Mouse (Mus musculus) limb, embryonic 12.5 days (tissue): ENCODE measurements around the gene Vmn1r101. TPM values are rescaled to one million over a fixed set of nuclear protein-coding genes. Genes with fewer than 3 reads are reported as not detected.
"Not testable (repeated sequence)": the region's sequence is repeated elsewhere in the genome, so short reads cannot be mapped to it uniquely, and the experiment has no call there.

Experiments used
- ATAC-seq: fragments of 200-750 bp; cut with Nextera tagmentation; 2 replicates; pipeline ENCODE4 v1.8.0; 2017; ENCODE audit warnings: low read depth, moderate TSS enrichment; ENCODE audit not compliant: insufficient number of reproducible peaks, insufficient read depth, low FRiP score, low TSS enrichment
- H3K27ac ChIP-seq: fragments of 300-500 bp; sonication (generic); 2 replicates; pipeline ENCODE4 v1.5.1; 2016; ENCODE audit warnings: mild to moderate bottlenecking, moderate library complexity
- H3K27me3 ChIP-seq: fragments of 300-500 bp; sonication (generic); 2 replicates; pipeline ENCODE4 v1.6.1; 2016; ENCODE audit warnings: mild to moderate bottlenecking, moderate library complexity
- H3K36me3 ChIP-seq: fragments of 300-500 bp; sonication (generic); 2 replicates; pipeline ENCODE4 v1.6.1; 2016; ENCODE audit warnings: mild to moderate bottlenecking, moderate library complexity
- H3K4me1 ChIP-seq: fragments of 300-500 bp; sonication (generic); replicated peaks from 2 replicates; pipeline ENCODE4 v1.6.1; 2016
- H3K4me2 ChIP-seq: fragments of 300-500 bp; sonication (generic); 2 replicates; pipeline ENCODE4 v1.6.1; 2016; ENCODE audit warnings: mild to moderate bottlenecking, moderate library complexity
- H3K4me3 ChIP-seq: fragments of 300-500 bp; sonication (generic); replicated peaks from 2 replicates; pipeline ENCODE4 v1.5.1; 2016; ENCODE audit warnings: mild to moderate bottlenecking
- H3K9ac ChIP-seq: fragments of 300-500 bp; sonication (generic); replicated peaks from 2 replicates; pipeline ENCODE4 v1.6.1; 2016; ENCODE audit warnings: mild to moderate bottlenecking, moderate library complexity
- H3K9me3 ChIP-seq: fragments of 300-500 bp; sonication (generic); 2 replicates; pipeline ENCODE4 v1.6.1; 2016; ENCODE audit warnings: mild to moderate bottlenecking, moderate library complexity
- WGBS: fragments of 180-500 bp; shearing (Covaris S2); methylation state at CpG from one replicate; pipeline ENCODE4 v1.1.7; 2016; 5-methylcytosine and 5-hydroxymethylcytosine counted together
- polyA plus RNA-seq: library from polyadenylated mRNA; unstranded; fragments of >200 nt; fragmentation: Nextera tagmentation; extraction: Ambion mirVana; gene quantifications from 2 replicates; pipeline ENCODE4 v1.2.1, GENCODE M21; 2016

The Vmn1r101 gene
- not detected in 2 replicates for polyA plus RNA-seq

DNA sequence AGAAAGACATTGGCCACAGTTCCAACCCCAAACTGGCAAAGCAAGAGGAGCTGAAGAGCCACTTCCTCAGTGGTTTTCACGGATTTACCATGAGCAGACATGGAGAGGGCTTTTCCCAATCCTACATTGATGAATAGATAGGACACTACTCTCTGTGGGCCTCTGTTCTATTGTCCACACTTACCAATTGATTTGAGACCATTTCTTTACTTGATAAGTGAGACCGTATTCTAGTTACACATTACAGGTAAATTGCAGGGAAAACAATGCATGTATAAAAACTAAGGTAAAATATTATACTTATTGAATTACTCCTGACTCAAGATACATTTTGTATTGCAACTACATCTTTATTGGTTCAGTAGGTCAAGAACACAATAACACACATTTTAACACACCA lies at the start of gene Vmn1r101:
Vmn1r101 (minus strand) TSS at position 101 of the 400 bp plus-strand sequence.
- H3K4me2 ChIP-seq, H3K4me1 ChIP-seq, H3K4me3 ChIP-seq, H3K9ac ChIP-seq, H3K9me3 ChIP-seq, H3K27me3 ChIP-seq, H3K36me3 ChIP-seq, H3K27ac ChIP-seq, ATAC-seq: not testable (repeated sequence)
- WGBS: no CpG with 5 or more reads among the region's 2 CpGs

DNA sequence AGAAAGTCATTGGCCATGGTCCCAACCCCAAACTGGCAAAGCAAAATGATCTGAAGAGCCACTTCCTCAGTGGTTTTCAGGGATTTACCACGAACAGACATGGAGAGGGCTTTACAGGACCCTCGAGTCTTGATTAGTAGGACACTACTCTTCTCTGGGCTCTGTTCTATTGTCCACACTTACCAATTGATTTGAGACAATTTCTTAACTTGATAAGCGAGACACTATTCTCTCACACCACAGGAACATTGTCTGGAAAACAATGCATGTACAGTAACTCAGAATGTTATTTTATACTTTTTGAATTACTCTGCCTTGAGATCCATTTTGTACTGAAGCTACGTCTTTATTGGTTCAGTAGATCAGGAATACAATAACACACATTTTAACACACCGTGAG lies 32.4 kb upstream of the Vmn1r101 start, which contains the start of gene Gm10670:
Gm10670 (minus strand) TSS at position 101 of the 400 bp plus-strand sequence.
- not testable (repeated sequence) for H3K27ac ChIP-seq, H3K36me3 ChIP-seq, ATAC-seq, H3K4me3 ChIP-seq, H3K9me3 ChIP-seq, H3K4me2 ChIP-seq, H3K27me3 ChIP-seq, H3K9ac ChIP-seq, H3K4me1 ChIP-seq
- no CpG with 5 or more reads among the region's 5 CpGs for WGBS

DNA sequence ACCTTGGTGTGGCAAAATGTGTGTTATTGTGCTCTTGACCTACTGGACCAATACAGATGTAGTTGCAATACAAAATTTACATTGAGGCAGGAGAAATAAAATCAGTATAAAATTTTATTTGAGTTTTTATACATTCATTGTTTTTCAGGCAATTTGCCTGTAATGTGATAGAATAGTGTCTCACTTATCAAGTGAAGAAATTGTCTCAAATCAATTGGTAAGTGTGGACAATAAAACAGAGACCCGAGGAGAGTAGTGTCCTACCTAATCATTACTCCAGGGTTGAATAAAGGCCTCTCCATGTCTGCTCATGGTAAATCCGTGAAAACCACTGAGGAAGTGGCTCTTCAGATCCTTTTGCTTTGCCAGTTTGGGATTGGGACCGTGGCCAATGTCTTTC lies 24.8 kb downstream of the Vmn1r101 start, which contains the start of gene Vmn1r100:
Vmn1r100 (plus strand) TSS at position 301 of the 400 bp plus-strand sequence.
- not testable (repeated sequence) for H3K9ac ChIP-seq
- no CpG with 5 or more reads among the region's 3 CpGs for WGBS

More for the DNA sequence above, 24.8 kb downstream of the Vmn1r101 start, which contains the start of gene Vmn1r100:
- H3K27me3 ChIP-seq, ATAC-seq, H3K27ac ChIP-seq, H3K4me3 ChIP-seq, H3K9me3 ChIP-seq, H3K4me1 ChIP-seq, H3K36me3 ChIP-seq, H3K4me2 ChIP-seq: not testable (repeated sequence)

Other genes with a start within 250 kb of the Vmn1r101 start
- not detected in 2 replicates for gene Vmn1r95, start 248.9 kb downstream of the Vmn1r101 start, polyA plus RNA-seq
- not detected in 2 replicates for gene Gm6164, start 237.0 kb downstream of the Vmn1r101 start, polyA plus RNA-seq
- not detected in 2 replicates for gene Gm4498, start 208.8 kb downstream of the Vmn1r101 start, polyA plus RNA-seq
- gene Gm5890, start 179.8 kb downstream of the Vmn1r101 start, polyA plus RNA-seq: not detected in 2 replicates
- not detected in 2 replicates for gene Gm4133, start 108.5 kb downstream of the Vmn1r101 start, polyA plus RNA-seq
- not detected in 2 replicates for gene Gm5728, start 67.2 kb downstream of the Vmn1r101 start, polyA plus RNA-seq
- not detected in 2 replicates for gene Vmn1r100, start 24.7 kb downstream of the Vmn1r101 start, polyA plus RNA-seq
- not detected in 2 replicates for gene Gm10670, start 32.3 kb upstream of the Vmn1r101 start, polyA plus RNA-seq
- not detected in 2 replicates for gene Vmn1r103, start 67.9 kb upstream of the Vmn1r101 start, polyA plus RNA-seq
- gene Vmn1r104, start 91.2 kb upstream of the Vmn1r101 start, polyA plus RNA-seq: not detected in 2 replicates
- gene Gm5726, start 103.2 kb upstream of the Vmn1r101 start, polyA plus RNA-seq: not detected in 2 replicates
- gene Gm4141, start 133.6 kb upstream of the Vmn1r101 start, polyA plus RNA-seq: not detected in 2 replicates
- gene Gm4513, start 156.4 kb upstream of the Vmn1r101 start, polyA plus RNA-seq: not detected in 2 replicates
- gene Vmn1r107, start 226.3 kb upstream of the Vmn1r101 start, polyA plus RNA-seq: not detected in 2 replicates